Mouse (Mus musculus): ENCODE measurements at regions not wholly inside any gene's neighbourhood (a gene's known extent, or its start where the extent isn't known, plus 50 kb on each side); places are given as distances from the start of the nearest gene placed in this dataset.
A peak's percentile ranks its signal among the peaks of the same experiment; 100 is the strongest.

- no peak for DNase-seq (ENCODE audit: low read depth)
Observed at GRCm38 (mm10) chr1:121842381-121843075, 274.7 kb upstream of the Ddx18 start.

- DNase-seq (ENCODE audit: low read depth): peak; percentile 45
Observed at GRCm38 (mm10) chr1:121833559-121833958, 265.8 kb upstream of the Ddx18 start.

DNA sequence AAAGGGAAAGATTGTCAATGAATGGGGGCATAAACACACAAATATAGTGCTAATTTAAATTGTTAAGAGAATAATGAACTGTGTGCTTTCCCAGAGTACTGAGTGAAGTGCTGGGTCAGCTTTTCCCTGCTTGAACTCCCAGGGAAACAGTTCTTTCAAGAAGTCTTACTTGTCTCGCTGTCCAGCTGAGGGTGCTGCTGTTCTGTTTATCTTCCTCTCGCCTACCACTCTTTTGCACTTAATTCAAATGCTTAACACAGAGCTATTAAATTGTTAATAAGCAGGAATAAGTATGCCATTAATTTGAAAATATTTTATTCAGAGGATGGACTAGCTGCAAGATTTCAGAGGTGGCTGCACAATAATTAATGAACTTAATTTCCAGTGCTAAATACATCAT lies 262.5 kb upstream of the Ddx18 start:
- peak; percentile 3 for DNase-seq (ENCODE audit: low read depth)

DNA sequence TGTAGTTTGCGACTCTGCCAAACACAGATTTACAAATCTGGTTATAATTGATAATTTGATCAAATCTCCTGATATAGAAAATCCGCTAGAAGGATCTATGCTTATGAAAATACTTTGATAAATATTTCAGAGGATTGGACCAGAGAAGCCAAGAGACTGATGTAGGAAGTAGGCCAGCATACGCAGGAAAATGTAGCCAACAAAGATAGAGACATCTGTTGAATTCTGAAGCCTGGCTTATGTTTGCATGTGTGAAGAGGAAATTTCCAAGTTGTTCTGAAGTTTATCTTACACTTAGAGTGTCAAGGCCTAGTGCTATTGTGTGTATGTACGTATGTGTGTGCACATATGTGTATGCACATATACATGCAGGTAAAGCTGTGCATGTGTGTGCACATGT lies 255.2 kb upstream of the Ddx18 start:
- no peak for DNase-seq (ENCODE audit: low read depth)

DNA sequence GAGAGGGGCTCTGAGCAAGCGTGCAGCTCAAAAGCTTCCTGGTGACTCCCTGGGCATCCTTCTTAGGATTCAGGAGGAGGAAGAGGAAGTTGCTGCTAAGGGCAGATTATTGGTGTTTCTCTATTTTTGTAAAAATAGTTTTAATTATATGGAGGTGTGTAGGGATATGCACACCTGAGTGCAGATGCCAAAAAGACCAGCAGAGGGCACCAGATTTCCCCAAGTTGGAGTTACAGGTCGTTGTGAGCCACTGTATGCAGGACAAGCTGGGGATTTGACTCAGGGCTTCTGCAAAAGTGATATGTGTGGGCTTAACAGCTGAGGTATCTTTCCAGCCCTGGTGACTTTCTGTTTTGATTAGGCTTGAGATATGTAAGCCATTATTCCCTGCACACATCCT lies 235.5 kb upstream of the Ddx18 start:
- no peak for DNase-seq (ENCODE audit: low read depth)

- no peak for DNase-seq (ENCODE audit: low read depth)
Observed at GRCm38 (mm10) chr1:121802476-121802875, 234.7 kb upstream of the Ddx18 start.

DNA sequence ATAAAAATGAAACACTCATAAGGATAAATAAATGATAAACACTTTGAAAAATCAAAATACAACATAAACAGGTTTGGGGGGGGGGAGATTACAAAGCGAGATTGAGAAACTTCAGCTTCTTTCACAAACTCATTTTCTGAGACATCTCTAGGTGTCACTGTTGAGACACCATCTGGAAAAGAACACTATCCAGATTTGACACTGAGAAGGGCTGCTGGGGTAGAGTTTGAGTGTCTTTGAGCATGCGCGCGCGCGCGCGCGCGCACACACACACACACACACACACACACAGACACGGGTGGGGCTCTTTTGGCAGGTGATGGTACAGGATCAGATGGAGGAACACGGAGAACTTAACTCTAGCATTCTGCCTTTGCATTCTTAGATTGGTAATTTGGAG lies 230.7 kb upstream of the Ddx18 start:
- DNase-seq (ENCODE audit: low read depth): no peak

GRCm38 (mm10) chr1:121795024-121795786 lies 227.4 kb upstream of the Ddx18 start:
- no peak for DNase-seq (ENCODE audit: low read depth)

GRCm38 (mm10) chr1:121785631-121786030 lies 217.8 kb upstream of the Ddx18 start:
- no peak for DNase-seq (ENCODE audit: low read depth)

- no peak for DNase-seq (ENCODE audit: low read depth)
Observed at GRCm38 (mm10) chr1:121773988-121774387, 206.2 kb upstream of the Ddx18 start.

GRCm38 (mm10) chr1:121771444-121771843 lies 203.7 kb upstream of the Ddx18 start:
- DNase-seq (ENCODE audit: low read depth): no peak

- no peak for DNase-seq (ENCODE audit: low read depth)
Observed at GRCm38 (mm10) chr1:121770936-121771335, 203.1 kb upstream of the Ddx18 start.

GRCm38 (mm10) chr1:121760086-121760485 lies 192.3 kb upstream of the Ddx18 start:
- DNase-seq (ENCODE audit: low read depth): no peak

DNA sequence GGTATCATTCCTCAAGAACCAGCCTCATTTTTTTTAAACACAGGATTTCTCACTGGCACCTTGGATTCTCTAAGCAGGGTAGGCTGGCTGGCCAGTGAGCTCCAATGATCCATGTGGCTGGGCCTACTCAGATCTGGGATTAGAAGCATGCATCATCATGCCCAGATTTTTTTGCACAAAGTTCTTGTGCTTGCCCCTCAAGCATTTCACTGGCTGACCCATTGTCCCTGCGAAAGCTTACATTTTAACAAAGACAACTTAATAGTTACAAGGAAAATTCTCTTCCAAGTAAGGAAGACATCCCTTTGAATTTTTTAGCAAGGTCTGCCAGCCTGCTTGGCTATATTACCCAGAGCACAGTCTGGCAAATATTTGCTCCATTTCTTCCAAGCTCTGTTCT lies 177.4 kb upstream of the Ddx18 start:
- DNase-seq (ENCODE audit: low read depth): no peak

DNA sequence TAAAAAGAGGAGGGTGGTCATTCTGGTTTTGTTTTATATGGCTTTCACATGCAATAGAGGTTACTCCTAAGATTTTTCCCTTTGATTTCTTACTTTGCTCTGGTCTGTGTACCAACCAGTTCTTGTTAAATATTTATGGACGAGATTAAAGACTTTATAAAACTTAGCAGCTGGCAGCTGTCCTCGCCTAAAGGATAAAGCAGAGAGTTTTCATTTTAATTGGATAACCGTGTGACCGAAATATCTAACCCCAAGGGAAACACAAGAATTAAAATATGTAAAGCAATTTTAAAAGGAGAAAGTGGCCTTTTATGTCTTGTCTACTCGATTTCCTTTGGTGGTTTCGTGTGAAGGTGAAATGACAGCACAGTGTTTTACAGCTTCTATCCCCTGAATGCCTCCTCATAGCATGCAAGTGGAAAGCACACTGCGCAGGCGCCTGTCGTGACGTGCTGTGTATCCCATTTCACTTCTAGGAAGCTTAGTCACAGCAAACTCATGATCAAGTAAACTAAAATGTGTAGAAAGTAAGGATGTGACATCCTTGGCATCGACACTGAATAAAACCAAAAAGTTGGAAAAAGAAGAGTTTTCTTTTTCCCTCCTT lies 167.4 kb upstream of the Ddx18 start:
- no peak for DNase-seq (ENCODE audit: low read depth)

- no peak for DNase-seq (ENCODE audit: low read depth)
Observed at GRCm38 (mm10) chr1:121734456-121735112, 166.8 kb upstream of the Ddx18 start.

GRCm38 (mm10) chr1:121709317-121709860 lies 141.6 kb upstream of the Ddx18 start:
- no peak for DNase-seq (ENCODE audit: low read depth)

- peak; percentile 12 for DNase-seq (ENCODE audit: low read depth)
Observed at GRCm38 (mm10) chr1:121708301-121708700, 140.5 kb upstream of the Ddx18 start.

DNA sequence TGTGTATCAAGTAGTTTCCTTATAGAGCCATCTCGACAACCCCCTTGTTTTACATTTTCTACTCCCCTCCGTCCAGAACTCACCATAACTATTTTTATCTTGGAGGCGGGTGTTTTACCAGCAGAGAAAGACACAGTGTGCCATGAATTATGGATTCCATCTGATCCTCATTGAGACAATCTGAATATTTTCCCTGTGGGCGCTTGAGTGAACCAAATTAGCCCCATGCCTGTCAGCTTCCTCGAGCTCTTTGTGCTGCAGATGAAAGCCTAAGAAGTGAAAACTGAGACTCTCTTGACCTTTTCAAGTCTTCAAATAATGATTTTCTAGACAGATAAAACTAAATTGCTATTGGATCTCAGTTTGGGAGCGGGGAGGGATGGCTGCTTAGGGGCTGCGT lies 134.0 kb upstream of the Ddx18 start:
- DNase-seq (ENCODE audit: low read depth): no peak

DNA sequence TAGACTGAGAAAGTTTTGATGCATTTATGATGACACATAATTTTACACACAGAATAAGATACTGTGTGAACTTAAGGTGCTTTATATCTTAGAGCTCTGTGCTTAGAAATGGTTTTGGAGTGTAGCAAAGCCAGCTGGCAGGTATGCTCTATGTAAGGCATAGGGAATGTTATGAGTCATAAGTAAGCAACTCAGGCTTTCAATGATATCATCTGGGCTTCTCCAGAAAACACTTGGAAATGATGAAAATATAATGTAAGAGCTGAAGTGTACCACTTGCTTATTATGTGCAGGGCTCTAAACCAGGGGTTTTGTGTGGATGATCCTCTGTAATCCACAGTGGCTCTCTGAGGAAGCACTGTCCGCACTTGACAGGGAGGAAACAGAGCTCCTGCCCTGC lies 86.1 kb upstream of the Ddx18 start:
- peak; percentile 6 for DNase-seq (ENCODE audit: low read depth)

GRCm38 (mm10) chr1:121650071-121650470 lies 82.3 kb upstream of the Ddx18 start:
- no peak for DNase-seq (ENCODE audit: low read depth)

DNA sequence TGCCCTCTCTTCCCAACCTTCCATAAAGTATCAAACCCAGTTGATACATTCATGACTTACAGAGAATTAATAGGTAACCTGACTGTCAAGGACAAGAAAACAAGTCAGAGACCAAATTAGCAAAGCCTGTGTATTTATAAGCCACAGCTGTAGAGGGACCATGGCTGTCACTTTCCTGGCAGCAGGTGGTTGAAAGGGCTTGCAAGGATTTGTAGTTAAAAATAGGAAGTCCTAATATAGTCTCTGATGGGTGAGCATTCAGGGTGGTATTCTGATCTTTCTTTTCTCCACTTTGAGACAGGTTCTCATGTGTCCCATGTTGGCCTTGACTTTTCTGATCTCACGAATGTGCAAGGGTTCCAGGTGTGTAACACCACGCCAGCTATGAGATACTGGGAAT lies 63.7 kb upstream of the Ddx18 start:
- no peak for DNase-seq (ENCODE audit: low read depth)

All from NIH3T3 (cell line).